Mouse (Mus musculus): ENCODE results near the gene Crebrf.

Crebrf gene

GRCm38 (mm10) chr17:26826131-26826530 is 110.7 kb downstream of the Crebrf start:
- DNase-seq (ENCODE audit: low read depth) = no peak
